Mouse (Mus musculus): ENCODE measurements at regions not wholly inside any gene's neighbourhood (a gene's known extent, or its start where the extent isn't known, plus 50 kb on each side); places are given as distances from the start of the nearest gene placed in this dataset.
A peak's percentile ranks its signal among the peaks of the same experiment; 100 is the strongest.

- DNase-seq (ENCODE audit: extremely low spot score in 1 of 2, low spot score in 1 of 2), result no peak
Observed at GRCm38 (mm10) chr14:76658952-76659502, 102.3 kb upstream of the Serp2 start.

GRCm38 (mm10) chr14:76657784-76658610 is 101.3 kb upstream of the Serp2 start:
- peak; percentile 21 to 51 for DNase-seq (ENCODE audit: extremely low spot score in 1 of 2, low spot score in 1 of 2)

- DNase-seq (ENCODE audit: extremely low spot score in 1 of 2, low spot score in 1 of 2), result no peak
Observed at GRCm38 (mm10) chr14:76657375-76657774, 100.7 kb upstream of the Serp2 start.

GRCm38 (mm10) chr14:76652356-76653126 is 95.9 kb upstream of the Serp2 start:
- no peak for DNase-seq (ENCODE audit: extremely low spot score in 1 of 2, low spot score in 1 of 2)

GRCm38 (mm10) chr14:76651096-76651495 is 94.4 kb upstream of the Serp2 start:
- no peak for DNase-seq (ENCODE audit: extremely low spot score in 1 of 2, low spot score in 1 of 2)

- DNase-seq (ENCODE audit: extremely low spot score in 1 of 2, low spot score in 1 of 2), result no peak
Observed at GRCm38 (mm10) chr14:76649927-76650326, 93.2 kb upstream of the Serp2 start.

- DNase-seq (ENCODE audit: extremely low spot score in 1 of 2, low spot score in 1 of 2), result no peak
Observed at GRCm38 (mm10) chr14:76644716-76645115, 88.0 kb upstream of the Serp2 start.

GRCm38 (mm10) chr14:76641752-76642529 is 85.3 kb upstream of the Serp2 start:
- DNase-seq (ENCODE audit: extremely low spot score in 1 of 2, low spot score in 1 of 2), result no peak

- DNase-seq (ENCODE audit: extremely low spot score in 1 of 2, low spot score in 1 of 2), result no peak
Observed at GRCm38 (mm10) chr14:76633170-76633569, 76.5 kb upstream of the Serp2 start.

GRCm38 (mm10) chr14:76632763-76633162 is 76.1 kb upstream of the Serp2 start:
- DNase-seq (ENCODE audit: extremely low spot score in 1 of 2, low spot score in 1 of 2), result no peak

GRCm38 (mm10) chr14:76631740-76632139 is 75.1 kb upstream of the Serp2 start:
- no peak for DNase-seq (ENCODE audit: extremely low spot score in 1 of 2, low spot score in 1 of 2)

GRCm38 (mm10) chr14:76631181-76631580 is 74.5 kb upstream of the Serp2 start:
- no peak for DNase-seq (ENCODE audit: extremely low spot score in 1 of 2, low spot score in 1 of 2)

- no peak for DNase-seq (ENCODE audit: extremely low spot score in 1 of 2, low spot score in 1 of 2)
Observed at GRCm38 (mm10) chr14:76629913-76630478, 73.3 kb upstream of the Serp2 start.

GRCm38 (mm10) chr14:76628182-76628892 is 71.6 kb upstream of the Serp2 start:
- peak in 1 of 2 experiments; percentile 57 for DNase-seq (ENCODE audit: extremely low spot score in 1 of 2, low spot score in 1 of 2)

- DNase-seq (ENCODE audit: extremely low spot score in 1 of 2, low spot score in 1 of 2), result no peak
Observed at GRCm38 (mm10) chr14:76625589-76626368, 69.1 kb upstream of the Serp2 start.

- DNase-seq (ENCODE audit: extremely low spot score in 1 of 2, low spot score in 1 of 2), result no peak
Observed at GRCm38 (mm10) chr14:76624626-76625378, 68.1 kb upstream of the Serp2 start.

GRCm38 (mm10) chr14:76623371-76623988 is 66.8 kb upstream of the Serp2 start:
- no peak for DNase-seq (ENCODE audit: extremely low spot score in 1 of 2, low spot score in 1 of 2)
